Mouse (Mus musculus) ovary, adult 18-20 months (tissue): ENCODE results near the gene Gm49325.

Source experiments
- DNase-seq: peaks from one replicate; pipeline ENCODE4 v3.0.0; 2022; ENCODE audit warnings: low spot score, mixed read lengths

Gene Gm49325

DNA sequence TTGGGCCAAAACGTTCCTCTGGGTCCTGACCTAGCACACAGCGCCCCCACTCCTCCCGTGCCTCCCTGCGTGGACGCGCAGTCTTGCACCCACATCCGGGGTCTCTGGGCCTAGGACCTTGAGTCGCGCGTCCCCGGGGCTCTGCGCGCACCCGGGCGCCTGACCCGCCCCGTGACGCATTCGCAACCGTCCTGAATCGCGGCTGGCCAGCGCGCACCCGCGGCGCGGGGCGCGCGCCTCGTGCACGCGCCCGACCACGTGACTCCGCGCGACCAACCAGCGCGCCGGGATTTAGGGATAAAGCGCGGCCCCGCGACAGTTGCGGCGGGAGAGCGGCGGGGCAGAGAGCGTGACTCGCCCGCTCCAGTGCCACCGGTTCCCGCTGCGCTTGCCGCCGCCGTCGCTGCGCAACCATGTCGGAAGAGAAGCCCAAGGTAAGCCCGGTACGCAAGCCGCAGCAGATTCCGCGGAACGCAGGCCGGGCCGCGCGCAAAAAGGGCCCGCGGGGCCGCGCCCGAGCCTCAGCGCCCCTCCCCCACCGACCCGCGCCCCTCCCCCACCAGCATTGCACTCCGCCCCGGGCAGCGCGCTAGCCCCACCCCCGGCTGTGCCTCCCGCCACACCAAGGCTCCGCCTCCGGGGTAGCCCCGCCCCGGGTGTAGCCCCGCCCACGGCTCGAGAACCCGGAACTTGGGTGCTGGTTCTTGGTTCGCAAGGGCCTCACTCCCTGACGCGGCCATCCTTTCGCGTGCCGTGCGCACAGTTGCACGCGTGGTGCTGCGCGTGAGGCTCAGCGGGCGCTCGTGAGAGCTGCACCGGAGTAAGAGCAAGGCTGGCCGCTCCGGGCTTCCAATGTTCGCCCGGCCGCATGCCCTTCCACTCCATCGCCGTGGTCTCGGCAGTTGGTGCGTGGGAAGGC, at the start of gene Gm49325, which contains the start of gene Sumo3:
TSS of gene Gm49325 (plus strand) at position 290 of the 919 bp plus-strand sequence.
TSS of gene Sumo3 (plus strand) at position 190 of the 919 bp plus-strand sequence.
- DNase-seq, result peak; percentile 94

DNA sequence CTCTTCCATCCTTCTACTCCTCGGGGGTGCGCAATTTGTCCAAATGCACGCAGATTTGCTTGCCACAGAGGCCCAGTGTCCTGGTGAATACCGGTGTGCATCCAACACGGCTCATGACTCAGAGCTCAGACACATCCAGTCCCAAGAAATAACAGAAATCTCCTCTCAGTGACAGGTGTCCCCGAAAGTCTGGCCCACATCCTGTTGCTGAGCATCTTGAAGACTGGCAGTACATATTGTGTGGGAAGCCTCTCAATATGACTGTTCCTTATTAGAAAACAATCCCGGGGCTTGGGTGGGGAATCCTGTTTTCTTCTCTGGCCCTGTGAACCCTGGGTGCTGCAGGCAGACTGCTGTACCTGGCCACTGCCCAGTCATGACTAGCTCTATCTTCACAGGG, 49.4 kb upstream of the Gm49325 start:
- no peak for DNase-seq

DNA sequence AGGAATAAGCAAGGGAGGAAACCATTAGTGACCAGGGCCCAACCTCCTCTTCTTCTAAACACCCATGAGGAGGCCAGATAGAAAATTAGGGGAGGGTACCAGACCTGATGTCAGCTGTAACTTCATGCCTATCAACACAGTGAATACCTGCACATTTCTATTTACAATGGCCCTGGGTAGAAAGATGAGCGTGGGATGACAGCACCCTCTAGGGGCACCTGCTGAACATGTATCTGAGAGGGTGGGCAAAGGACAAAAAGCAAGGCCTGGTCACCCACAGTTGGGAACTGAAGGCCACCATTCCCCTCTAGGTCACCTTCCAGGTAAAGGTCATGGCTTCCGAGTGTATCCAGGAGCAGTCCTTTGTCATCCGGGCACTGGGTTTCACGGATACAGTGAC, 48.4 kb upstream of the Gm49325 start:
- no peak for DNase-seq

DNA sequence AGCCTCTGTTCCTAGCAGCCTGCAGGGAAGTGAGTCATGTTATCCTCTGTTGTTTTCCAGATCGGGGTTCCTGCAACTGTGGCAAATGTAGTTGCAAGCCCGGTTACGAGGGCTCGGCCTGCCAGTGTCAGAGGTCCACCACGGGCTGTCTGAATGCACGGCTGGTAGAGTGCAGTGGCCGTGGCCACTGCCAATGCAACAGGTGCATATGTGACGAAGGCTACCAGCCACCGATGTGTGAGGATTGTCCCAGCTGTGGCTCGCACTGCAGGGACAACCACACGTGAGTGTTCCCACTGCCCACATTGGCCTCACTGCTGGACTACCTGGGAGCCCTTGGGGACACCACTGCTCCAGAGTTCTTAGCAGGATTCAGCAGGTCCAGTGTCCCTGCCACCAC, 45.9 kb upstream of the Gm49325 start:
- no peak for DNase-seq

DNA sequence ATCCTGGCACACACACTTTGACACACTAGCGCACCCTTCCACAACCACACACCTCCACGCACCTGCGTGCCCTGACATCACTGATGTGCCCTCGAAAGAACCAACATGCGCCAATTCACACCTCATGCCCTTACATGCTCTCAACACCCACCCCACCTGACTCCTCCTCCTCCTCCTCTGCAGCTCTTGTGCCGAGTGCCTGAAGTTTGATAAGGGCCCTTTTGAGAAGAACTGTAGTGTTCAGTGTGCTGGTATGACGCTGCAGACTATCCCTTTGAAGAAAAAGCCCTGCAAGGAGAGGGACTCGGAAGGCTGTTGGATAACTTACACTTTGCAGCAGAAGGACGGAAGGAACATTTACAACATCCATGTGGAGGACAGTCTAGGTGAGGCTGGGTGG, 45.2 kb upstream of the Gm49325 start:
- DNase-seq, result no peak

DNA sequence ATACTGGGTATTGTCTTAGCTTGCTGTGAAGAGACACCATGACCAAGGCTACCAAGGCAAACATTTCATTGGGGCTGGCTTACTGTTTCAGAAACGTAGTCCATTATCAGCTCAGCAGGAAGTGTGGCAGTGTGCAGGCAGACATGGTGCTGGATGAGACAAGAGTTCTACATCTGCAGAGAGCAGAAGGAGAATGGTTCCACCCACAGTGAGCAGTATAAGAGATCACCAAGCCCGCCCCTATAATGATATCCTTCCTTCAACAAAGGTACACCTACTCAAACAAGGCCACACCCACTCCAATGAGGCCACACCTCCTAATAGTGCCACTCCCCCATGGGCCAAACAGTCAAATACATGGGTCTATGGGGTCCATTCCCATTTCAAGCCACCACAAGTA, 44.5 kb upstream of the Gm49325 start:
- DNase-seq, result no peak

DNA sequence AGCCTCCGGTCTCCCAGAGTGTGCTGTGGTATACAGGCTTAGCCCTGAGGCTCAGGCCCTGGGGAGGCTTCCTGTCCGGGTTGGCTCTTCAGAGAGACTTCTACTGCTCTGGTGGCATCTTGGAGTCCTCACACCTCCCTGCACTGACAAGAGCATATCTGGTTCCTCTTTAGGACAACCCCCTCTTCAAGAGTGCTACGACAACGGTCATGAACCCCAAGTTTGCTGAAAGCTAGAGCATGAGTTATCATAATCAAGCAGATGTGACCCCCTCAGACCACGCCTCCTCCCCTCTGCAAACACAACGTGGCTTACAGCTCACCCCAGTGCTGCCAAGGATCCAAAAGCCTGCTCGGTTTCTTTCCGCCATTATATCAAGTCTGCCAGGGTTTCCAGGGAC, 41.0 kb upstream of the Gm49325 start:
- no peak for DNase-seq

DNA sequence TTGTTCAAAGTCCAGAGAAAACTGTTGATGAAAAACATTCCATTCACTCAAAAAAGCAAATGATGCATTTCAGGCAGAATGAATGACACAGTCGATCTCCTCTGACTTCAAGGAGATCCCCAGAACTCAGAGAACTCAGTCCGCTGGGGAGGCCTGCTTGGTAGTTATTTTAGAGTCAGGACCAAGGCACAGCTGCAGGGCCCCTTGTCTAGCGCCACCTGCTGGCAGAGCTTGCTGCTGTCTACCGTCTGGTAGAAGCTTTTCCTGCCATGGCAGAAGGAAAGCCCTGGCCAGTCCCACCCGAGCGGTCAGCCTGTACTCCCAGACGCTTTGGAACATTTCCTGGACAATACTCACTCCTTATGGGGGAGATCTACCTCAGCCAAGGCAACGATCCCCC, 39.3 kb upstream of the Gm49325 start:
- DNase-seq, result peak; percentile 38

DNA sequence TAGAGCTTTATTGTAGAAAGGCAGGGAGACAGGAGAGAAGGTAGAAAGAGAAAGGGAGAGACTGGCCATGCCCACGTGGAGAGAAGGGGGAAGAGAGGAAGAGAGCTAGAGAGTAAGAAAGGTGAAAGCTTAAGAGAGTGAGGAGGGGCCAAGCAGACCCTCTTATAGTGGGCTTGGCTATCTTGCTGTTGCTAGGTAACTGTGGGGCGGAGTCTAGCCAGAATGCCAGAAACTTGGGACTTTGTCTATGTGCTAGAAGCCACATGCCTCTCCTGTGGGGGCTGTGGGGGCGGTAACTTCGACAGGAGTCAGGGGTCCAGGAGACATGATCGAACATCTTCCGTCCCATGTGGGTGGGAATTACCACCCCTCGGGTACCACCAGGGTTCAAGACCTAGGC, 36.5 kb upstream of the Gm49325 start:
- DNase-seq, result no peak

DNA sequence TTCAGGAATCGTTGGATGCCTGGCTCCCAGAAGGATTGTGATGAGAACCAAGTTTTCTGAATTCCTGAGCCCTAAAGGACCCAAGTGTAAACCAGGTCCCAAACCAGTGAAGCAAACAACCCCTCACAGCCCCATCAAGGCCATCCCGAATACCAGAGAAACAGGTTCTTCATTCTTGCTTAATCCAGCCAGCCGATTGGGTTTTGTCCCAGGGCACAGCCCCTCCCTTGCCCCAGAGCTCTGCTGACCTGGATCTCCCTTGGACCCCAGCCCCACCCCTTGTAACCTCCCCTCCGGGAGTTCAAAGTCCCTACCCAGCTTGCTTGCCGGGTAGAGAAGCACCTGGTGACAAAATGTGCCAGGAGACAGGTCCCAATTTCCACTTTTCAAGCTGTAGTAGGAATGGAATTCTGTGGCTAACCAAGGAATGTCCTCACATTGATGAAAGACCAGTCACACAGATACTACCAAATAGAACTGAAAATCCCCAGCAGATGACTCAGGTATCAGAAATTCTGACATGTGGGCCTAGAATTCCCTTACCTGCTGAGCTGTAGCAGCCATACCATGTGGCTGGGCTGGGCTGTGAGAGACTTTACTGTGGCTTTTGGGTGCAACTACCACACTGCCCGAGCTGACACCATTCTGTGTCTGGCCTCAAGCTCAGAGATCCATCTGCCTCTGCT, 35.9 kb upstream of the Gm49325 start:
- DNase-seq, result no peak

DNA sequence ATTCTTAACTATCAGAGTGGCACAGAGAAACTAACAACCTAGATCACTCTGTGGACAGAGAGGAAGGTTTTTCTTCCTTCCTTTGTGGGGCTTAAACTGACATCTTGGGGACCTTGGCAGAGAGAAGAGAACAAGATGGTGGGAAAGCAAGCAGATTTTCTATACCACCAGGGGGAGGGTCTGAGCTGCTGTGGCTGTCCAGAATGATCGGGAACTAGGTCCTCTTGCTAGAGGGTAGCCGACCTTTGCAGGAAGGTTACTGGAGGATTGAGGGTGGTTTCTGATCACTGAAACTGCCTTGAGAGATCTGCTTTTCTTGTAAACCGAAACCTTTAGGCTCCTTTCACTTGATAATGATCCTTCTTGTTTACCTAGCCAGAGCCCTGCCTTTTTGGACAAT, 33.8 kb upstream of the Gm49325 start:
- DNase-seq, result no peak

DNA sequence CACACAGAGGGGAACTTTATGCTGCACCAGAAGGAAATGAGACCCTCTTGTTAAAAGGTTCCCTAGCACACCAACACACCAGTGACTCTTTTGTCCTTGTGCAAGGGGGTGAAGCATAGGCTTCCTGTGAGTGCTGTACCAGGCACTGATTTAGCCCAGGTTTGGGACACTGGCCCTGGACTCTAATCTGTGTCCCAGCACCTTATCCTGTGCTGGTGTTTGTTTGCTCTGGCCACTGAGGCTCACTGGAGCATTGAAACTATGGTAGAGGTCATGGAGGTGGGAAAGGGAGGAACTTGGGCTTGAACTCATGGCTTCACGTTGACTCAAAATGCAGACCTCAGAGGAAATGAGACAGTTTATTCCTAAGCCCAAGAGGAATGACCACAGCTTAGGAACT, 32.8 kb upstream of the Gm49325 start:
- no peak for DNase-seq

DNA sequence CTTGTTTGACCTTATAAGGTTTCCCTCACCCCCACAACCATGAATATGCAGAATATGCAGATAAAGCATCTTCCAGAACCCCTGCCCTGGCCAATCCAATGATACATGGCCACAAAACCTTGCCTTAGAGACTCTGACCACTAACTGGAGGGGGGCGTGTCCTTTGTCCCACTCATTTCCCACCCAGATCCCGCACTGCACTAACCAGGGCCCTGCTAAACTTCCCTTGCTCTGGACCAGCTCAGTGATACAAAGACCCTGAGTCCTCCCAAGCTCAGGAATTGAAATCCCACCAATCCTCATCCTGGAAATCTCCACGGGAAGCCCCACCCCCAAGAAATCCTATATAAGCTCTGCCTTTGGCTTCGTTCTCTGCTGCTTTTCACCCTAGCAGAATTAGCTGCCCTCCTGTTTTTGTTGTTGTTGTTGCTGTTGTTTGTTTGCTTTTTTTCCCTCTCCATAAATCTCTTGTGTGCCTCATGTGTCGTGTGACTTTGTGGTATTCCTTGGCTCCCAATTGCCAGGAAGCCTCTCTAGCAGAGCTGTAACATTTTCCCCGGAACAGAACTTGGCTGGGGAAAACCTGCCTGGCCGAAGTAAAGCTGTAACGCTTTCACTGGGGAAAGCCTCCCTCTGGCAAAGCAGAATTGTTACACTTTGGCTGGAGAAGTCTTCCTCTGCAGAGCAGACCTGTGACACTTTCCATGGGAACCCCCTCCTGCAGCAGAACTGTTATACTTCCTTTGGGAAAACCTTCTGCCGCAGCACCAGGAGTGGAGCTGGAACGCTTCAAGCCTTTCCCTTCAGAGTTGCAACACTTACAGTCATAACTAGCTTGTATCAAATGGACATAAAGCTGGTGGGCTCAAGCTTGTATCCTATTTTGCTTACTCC, 25.7 kb upstream of the Gm49325 start:
- DNase-seq, result no peak

DNA sequence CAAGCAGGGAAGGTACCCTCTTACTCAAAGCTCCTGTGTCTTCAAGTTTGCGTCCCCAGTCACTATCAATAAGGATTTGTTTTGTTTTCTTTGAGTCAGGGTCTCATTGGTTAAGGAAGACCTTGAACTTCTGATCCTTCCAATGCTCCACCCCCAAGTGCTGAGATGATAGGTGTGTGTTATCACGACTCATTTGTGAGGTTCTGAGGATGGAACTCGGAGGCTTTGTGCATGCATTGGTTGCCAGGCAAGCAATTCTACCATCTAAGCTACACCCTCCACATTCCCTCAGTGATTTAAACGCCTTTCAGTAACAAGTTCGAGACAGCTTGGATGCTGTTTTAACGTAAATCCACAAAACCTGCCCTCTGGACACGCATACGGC, 25.0 kb upstream of the Gm49325 start:
- no peak for DNase-seq

DNA sequence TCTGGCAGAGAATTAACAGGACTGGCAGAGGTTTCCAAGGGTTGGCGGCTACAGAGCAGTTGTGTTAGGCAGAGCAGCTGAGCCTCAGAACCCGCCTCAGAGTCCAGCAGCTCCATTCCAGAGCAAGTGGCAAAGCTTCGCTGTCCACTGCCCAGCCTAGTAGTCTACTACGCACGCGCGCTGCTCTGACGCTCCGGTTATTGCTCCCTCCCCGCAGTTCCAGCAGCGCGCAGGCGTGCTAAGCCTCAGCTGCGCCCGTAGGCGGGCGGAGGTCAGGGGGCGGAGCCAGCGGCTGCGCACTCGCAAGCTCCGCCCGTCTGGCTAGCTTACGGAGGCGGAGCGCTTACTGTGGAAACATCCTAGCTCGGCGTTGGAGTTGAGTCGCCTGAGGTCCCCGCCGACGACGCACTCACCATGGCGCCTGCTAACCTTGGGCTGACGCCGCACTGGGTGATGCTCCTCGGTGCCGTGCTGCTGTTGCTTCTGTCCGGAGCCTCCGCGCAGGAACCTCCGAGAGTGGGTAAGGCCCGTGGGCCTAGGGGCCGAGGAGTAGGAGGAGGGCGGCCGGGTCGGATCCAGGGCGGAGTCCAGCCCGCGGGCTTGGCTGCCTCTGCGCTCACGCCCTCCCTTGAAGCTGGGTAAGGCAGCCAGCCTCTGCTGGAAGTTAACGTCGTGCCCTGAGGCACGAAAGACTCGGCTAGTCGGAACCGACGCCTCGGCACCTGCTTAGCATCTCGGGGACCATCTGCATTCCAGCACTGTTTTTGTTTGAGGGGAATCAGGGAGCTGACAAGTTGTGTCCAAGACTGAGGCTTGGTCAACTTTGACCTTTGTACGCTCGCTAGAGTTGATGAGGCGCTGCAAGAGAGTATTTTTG, 24.4 kb upstream of the Gm49325 start, which contains the start of gene Pttg1ip:
TSS of gene Pttg1ip (plus strand) at position 313 of the 877 bp plus-strand sequence.
- peak; percentile 96 for DNase-seq

DNA sequence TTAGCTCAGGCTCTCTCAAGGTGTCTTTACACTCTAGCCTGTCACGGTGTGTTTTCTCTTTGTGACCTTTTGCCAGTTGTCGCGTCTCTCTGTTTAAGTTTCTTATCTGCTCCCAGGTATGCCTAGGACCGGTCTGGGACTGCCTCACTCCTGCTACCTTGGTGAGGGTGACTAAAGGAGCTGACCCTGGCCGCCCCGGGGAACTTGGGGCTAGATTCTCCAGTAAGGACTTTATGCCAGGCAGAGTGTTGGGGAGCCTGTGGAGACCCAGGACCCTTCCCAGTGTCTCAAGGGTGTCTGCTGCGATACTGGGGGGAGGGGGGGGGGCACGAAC, 23.7 kb upstream of the Gm49325 start:
- DNase-seq, result no peak

DNA sequence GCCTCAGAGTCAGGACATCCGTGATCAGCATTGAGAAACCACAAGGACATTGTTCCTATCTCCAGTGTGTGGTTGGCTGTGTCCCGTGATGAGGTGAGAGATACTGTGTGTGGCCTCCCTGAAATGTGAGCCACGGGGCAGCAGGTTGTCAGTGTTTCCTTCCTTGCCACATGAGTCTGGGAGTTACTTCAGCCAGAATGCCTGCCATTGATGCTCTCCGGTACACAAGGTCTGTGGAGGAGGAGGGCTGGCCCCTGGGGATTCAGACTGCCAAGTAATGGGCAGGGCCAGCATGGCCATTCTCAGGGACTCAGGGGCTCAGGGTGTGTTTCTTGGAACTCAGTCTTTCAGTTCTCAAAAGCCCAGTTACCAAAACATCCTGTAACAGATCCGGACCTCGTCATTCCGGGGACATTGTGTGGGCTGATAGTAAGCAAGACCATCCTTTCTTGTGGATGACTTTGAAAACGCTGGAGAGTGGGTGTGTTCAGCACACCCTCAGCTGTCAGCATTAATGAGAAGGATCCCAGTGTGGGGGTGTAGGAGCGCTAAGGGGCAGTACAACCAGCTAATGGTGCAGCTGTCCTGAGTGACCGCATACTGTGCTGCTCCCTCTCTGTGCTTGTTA, 22.1 kb upstream of the Gm49325 start:
- DNase-seq, result no peak

DNA sequence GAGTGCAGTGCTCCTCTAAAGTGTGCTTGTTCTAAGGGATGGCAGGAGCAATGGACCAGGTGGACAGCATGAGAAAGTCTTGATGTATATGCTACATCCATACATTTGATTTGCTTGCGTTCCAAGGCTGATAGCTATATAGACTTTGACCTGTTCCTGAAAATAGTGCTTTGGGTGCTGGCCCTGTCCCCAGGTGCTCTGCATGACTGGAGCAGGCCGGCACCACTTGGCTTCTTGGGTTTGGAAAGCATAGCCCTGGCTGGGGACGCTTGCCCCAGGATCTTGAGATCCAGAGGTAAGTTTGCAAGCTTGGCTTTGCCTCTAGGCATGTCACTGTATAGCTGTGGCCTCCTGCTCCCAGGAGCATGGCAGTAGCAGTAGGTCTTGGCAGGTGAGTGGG, 19.4 kb upstream of the Gm49325 start:
- DNase-seq, result no peak

DNA sequence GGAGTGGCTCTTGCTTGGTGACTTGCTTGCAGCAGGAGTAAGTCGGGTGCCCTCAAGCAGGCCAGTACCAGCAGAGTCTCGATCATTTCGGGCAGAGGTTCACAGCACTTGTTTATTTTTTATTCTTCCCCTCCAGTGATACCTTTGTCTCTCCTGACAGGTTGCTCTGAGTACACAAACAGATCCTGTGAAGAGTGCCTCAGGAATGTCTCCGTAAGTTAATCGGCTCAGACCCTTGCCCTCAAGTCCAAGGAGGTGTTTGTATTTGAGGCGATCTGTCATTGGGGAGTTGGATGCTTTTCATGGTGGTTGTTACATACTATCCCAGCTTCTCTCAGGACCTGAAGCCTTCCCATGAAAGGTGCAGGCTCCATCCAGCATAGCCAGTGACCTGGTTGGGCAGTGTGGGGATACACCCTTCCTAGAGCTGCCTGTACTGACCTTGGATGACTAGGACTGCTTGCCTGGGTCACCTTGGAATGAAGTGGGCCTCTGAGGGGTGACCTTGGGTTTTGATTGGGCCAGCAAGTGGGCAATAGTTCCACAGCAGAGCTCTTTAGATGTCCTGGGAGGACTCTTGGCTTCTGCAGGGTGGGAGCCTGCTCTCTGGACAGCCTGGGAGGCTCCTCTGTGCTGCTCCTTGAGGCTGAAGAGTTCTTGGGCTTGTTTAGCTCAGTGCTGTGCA, 18.8 kb upstream of the Gm49325 start:
- DNase-seq, result peak; percentile 32

DNA sequence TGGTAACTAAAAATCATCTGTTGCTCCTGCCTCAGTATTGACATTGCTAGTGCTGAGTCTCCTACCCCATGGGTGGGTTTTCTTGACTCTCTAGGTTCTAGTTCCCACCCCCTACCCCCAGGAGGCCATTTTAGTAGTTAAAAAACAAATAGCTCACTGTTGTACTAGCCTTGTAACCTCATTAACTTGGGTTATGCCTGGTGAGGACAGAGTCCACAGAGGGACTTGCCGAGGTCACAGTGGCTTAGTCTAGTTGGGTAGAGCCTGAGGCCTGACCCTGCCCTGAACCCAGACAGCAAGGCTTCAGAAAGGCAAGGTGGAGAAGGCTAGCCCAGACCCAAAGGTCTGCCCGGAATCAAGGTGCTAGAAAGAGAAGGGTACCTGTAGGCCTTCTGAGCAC, 18.0 kb upstream of the Gm49325 start:
- DNase-seq, result no peak
